Mouse (Mus musculus): ENCODE measurements around the gene Prss45.
A peak's percentile ranks its signal among the peaks of the same experiment; 100 is the strongest.
"Not testable (repeated sequence)": the region's sequence is repeated elsewhere in the genome, so short reads cannot be mapped to it uniquely, and the experiment has no call there.

Prss45 gene

GRCm38 (mm10) chr9:110834411-110834810 lies at the start of gene Prss45:
Prss45 (plus strand) TSS chr9:110834588.
- DNase-seq: no peak

- DNase-seq: no peak
Measured at GRCm38 (mm10) chr9:110788169-110788568, 46.2 kb upstream of the Prss45 start.

GRCm38 (mm10) chr9:110790462-110790861 lies 43.9 kb upstream of the Prss45 start:
- DNase-seq: peak in 1 of 2 experiments; percentile 38

- no peak for DNase-seq
Measured at GRCm38 (mm10) chr9:110797013-110797412, 37.4 kb upstream of the Prss45 start.

GRCm38 (mm10) chr9:110797866-110798265 lies 36.5 kb upstream of the Prss45 start, which contains the start of gene Prss42:
Prss42 (plus strand) TSS chr9:110798166.
- no peak for DNase-seq

- no peak for DNase-seq
Measured at GRCm38 (mm10) chr9:110800834-110801479, 33.4 kb upstream of the Prss45 start.

GRCm38 (mm10) chr9:110803294-110803693 lies 31.1 kb upstream of the Prss45 start:
- no peak for DNase-seq

GRCm38 (mm10) chr9:110810051-110810450 lies 24.3 kb upstream of the Prss45 start:
- no peak for DNase-seq

GRCm38 (mm10) chr9:110813789-110814188 lies 20.6 kb upstream of the Prss45 start, which contains the start of gene Prss44:
Prss44 (plus strand) TSS chr9:110813994.
- DNase-seq: no peak

GRCm38 (mm10) chr9:110820546-110820945 lies 13.8 kb upstream of the Prss45 start:
- DNase-seq: not testable (repeated sequence)

- no peak for DNase-seq
Measured at GRCm38 (mm10) chr9:110821436-110821835, 13.0 kb upstream of the Prss45 start.

GRCm38 (mm10) chr9:110825426-110825825 lies 9.0 kb upstream of the Prss45 start:
- DNase-seq: no peak

GRCm38 (mm10) chr9:110825832-110826231 lies 8.6 kb upstream of the Prss45 start:
- DNase-seq: no peak

GRCm38 (mm10) chr9:110826390-110826789 lies 8.0 kb upstream of the Prss45 start, which contains the start of gene Prss43:
Prss43 (plus strand) TSS chr9:110826690.
- no peak for DNase-seq

GRCm38 (mm10) chr9:110833021-110833420 lies 1.4 kb upstream of the Prss45 start:
- DNase-seq: no peak

- no peak for DNase-seq
Measured at GRCm38 (mm10) chr9:110834961-110835360, 573 bp downstream of the Prss45 start.

- DNase-seq: no peak
Measured at GRCm38 (mm10) chr9:110836112-110836511, 1.7 kb downstream of the Prss45 start.

GRCm38 (mm10) chr9:110840905-110841304 lies 6.5 kb downstream of the Prss45 start:
- DNase-seq: no peak

- peak in 1 of 2 experiments; percentile 16 for DNase-seq
Measured at GRCm38 (mm10) chr9:110841438-110841837, 7.0 kb downstream of the Prss45 start.

- DNase-seq: no peak
Measured at GRCm38 (mm10) chr9:110844206-110844605, 9.8 kb downstream of the Prss45 start, which contains the start of gene Prss46. Prss46 (plus strand) TSS chr9:110844506.

GRCm38 (mm10) chr9:110849162-110849561 lies 14.8 kb downstream of the Prss45 start:
- no peak for DNase-seq

- DNase-seq: no peak
Measured at GRCm38 (mm10) chr9:110855903-110856302, 21.5 kb downstream of the Prss45 start.

GRCm38 (mm10) chr9:110856920-110857319 lies 22.5 kb downstream of the Prss45 start:
- no peak for DNase-seq

GRCm38 (mm10) chr9:110857781-110858472 lies 23.5 kb downstream of the Prss45 start, which contains the start of gene Prss50:
Prss50 (plus strand) TSS chr9:110857967.
- DNase-seq: no peak
